Mouse (Mus musculus): Measurements from ENCODE around the gene Rps6ka6. TPM values are rescaled to one million over a fixed set of nuclear protein-coding genes. Genes with fewer than 3 reads are reported as not detected.

The Rps6ka6 gene
- not detected for polyA plus RNA-seq (2017; shearing (Covaris generic))

GRCm38 (mm10) chrX:111537859-111538258, at the start of gene Rps6ka6:
Gene Rps6ka6 (minus strand): TSS chrX:111537959.

Other genes starting within 250 kb of the Rps6ka6 start
- not detected for gene Hdx, start 159.1 kb upstream of the Rps6ka6 start, polyA plus RNA-seq (2017; shearing (Covaris generic))